Mouse (Mus musculus): ENCODE measurements at regions not wholly inside any gene's neighbourhood (a gene's known extent, or its start where the extent isn't known, plus 50 kb on each side); places are given as distances from the start of the nearest gene placed in this dataset.

GRCm38 (mm10) chr6:12831916-12832315 lies 82.7 kb upstream of the Thsd7a start:
- no peaks in the 10 kb centered on the region for H3K36me3 ChIP-seq (replicated peaks in 1 of 2; ENCODE audit: control insufficient read depth in 1 of 2, insufficient read depth in 1 of 2, low read length in 1 of 2)

GRCm38 (mm10) chr6:12831485-12831884 lies 82.3 kb upstream of the Thsd7a start:
- no peaks in the 10 kb centered on the region for H3K27me3 ChIP-seq (replicated peaks)
- in situ Hi-C loops (cut with MboI; ENCODE audit: low pct_ligation_motif_present, low pct_unique_long_range_greater_than_20kb, low sequenced_read_pairs) = no loop called here
- dilution Hi-C loops (cut with MboI; ENCODE audit: extremely low pct_ligation_motif_present, extremely low pct_unique_long_range_greater_than_20kb, low sequenced_read_pairs) = no loop called here
- no peak for TF ChIP-seq BHLHE40 (IDR thresholded peaks at IDR 0.05; ENCODE audit: low read depth, low read length)
- TF ChIP-seq SIN3A (IDR thresholded peaks at IDR 0.05; ENCODE audit: low read length) = no peak
- TF ChIP-seq GABPA (IDR thresholded peaks at IDR 0.05; ENCODE audit: insufficient replicate concordance, low read depth, low read length) = no peak
- no peak for TF ChIP-seq UBTF (IDR thresholded peaks at IDR 0.05; ENCODE audit: low read depth, low read length)
- no peak for TF ChIP-seq ETS1 (conservative IDR thresholded peaks at IDR 0.05; ENCODE audit: low read depth, low read length)
- TF ChIP-seq ZNF384 (IDR thresholded peaks at IDR 0.05; ENCODE audit: low read depth, low read length) = no peak
- TF ChIP-seq CHD1 (IDR thresholded peaks at IDR 0.05; ENCODE audit: low read depth, low read length) = no peak
- no peak for TF ChIP-seq MAZ (IDR thresholded peaks at IDR 0.05; ENCODE audit: low read depth, low read length)
- no peak for TF ChIP-seq EP300 (IDR thresholded peaks at IDR 0.05; ENCODE audit: low read length)
- H3K4me1 ChIP-seq (ENCODE audit: control insufficient read depth in 1 of 2, insufficient read depth in 2 of 2) = no peaks in the 10 kb centered on the region
- DNase-seq (ENCODE audit: extremely low read depth) = no peak
- peaks cover 3% of the 10 kb centered on the region for H3K9me3 ChIP-seq (replicated peaks; ENCODE audit: low read length)
- H3K79me2 ChIP-seq (replicated peaks; ENCODE audit: control insufficient read depth, extremely low read depth, insufficient read depth, poor library complexity, severe bottlenecking) = no peaks in the 10 kb centered on the region
- no peak overlapping the region for H3K4me2 ChIP-seq (ENCODE audit: insufficient read depth, low read depth, poor library complexity, severe bottlenecking)
- H3K9ac ChIP-seq (ENCODE audit: insufficient read depth, low read depth) = no peak overlapping the region
- H3K27ac ChIP-seq (ENCODE audit: insufficient read depth, low read depth) = no peak overlapping the region
- no peak overlapping the region for H3K4me3 ChIP-seq (replicated peaks in 1 of 3; ENCODE audit: low read depth in 2 of 3, low read length in 2 of 3, poor library complexity in 1 of 3)
- no peaks in the 10 kb centered on the region for H3K36me3 ChIP-seq (replicated peaks in 1 of 2; ENCODE audit: control insufficient read depth in 1 of 2, insufficient read depth in 1 of 2, low read length in 1 of 2)

More at GRCm38 (mm10) chr6:12831916-12832315, 82.7 kb upstream of the Thsd7a start:
- H3K4me1 ChIP-seq (ENCODE audit: control insufficient read depth in 1 of 2, insufficient read depth in 2 of 2) = no peaks in the 10 kb centered on the region
- no peak overlapping the region for H3K4me2 ChIP-seq (ENCODE audit: insufficient read depth, low read depth, poor library complexity, severe bottlenecking)
- in situ Hi-C loops (cut with MboI; ENCODE audit: low pct_ligation_motif_present, low pct_unique_long_range_greater_than_20kb, low sequenced_read_pairs) = no loop called here
- H3K4me3 ChIP-seq (replicated peaks in 1 of 3; ENCODE audit: low read depth in 2 of 3, low read length in 2 of 3, poor library complexity in 1 of 3) = no peak overlapping the region
- TF ChIP-seq USF1 (IDR thresholded peaks at IDR 0.05; ENCODE audit: low read depth, low read length) (no peak), MAX (IDR thresholded peaks at IDR 0.05; ENCODE audit: low read length) (no peak), MEF2A (IDR thresholded peaks at IDR 0.05; ENCODE audit: borderline replicate concordance, low read depth, low read length) (no peak), SMC3 (IDR thresholded peaks at IDR 0.05; ENCODE audit: low read depth, low read length) (no peak), ZMIZ1 (IDR thresholded peaks at IDR 0.05; ENCODE audit: low read depth, low read length) (no peak), JUND (conservative IDR thresholded peaks at IDR 0.05; ENCODE audit: low read depth, low read length) (no peak), CTCF (conservative IDR thresholded peaks at IDR 0.05 in 1 of 2, IDR thresholded peaks at IDR 0.05 in 1 of 2; ENCODE audit: low read depth in 2 of 2, low read length in 2 of 2) (no peak), ZKSCAN1 (IDR thresholded peaks at IDR 0.05; ENCODE audit: borderline replicate concordance, low read depth, low read length) (no peak), ETS1 (conservative IDR thresholded peaks at IDR 0.05; ENCODE audit: low read depth, low read length) (no peak), MYC (IDR thresholded peaks at IDR 0.05; ENCODE audit: low read depth, low read length) (no peak), NRF1 (IDR thresholded peaks at IDR 0.05; ENCODE audit: low read depth, low read length) (no peak), JUN (IDR thresholded peaks at IDR 0.05; ENCODE audit: insufficient read depth, low read depth, low read length) (no peak)
- H3K79me2 ChIP-seq (replicated peaks; ENCODE audit: control insufficient read depth, extremely low read depth, insufficient read depth, poor library complexity, severe bottlenecking) = no peaks in the 10 kb centered on the region
- DNase-seq (ENCODE audit: extremely low read depth) = no peak
- peaks cover 3% of the 10 kb centered on the region for H3K9me3 ChIP-seq (replicated peaks; ENCODE audit: low read length)
- no peaks in the 10 kb centered on the region for H3K27me3 ChIP-seq (replicated peaks)
- no peak overlapping the region for H3K9ac ChIP-seq (ENCODE audit: insufficient read depth, low read depth)
- H3K27ac ChIP-seq (ENCODE audit: insufficient read depth, low read depth) = no peak overlapping the region
- dilution Hi-C loops (cut with MboI; ENCODE audit: extremely low pct_ligation_motif_present, extremely low pct_unique_long_range_greater_than_20kb, low sequenced_read_pairs) = no loop called here
